Mouse (Mus musculus): ENCODE results near the gene Zfp790. TPM values are rescaled to one million over a fixed set of nuclear protein-coding genes. Genes with fewer than 3 reads are reported as not detected.

Zfp790 gene
- polyA plus RNA-seq, 1 experiment from 2014 or later, result 30.0 TPM

DNA sequence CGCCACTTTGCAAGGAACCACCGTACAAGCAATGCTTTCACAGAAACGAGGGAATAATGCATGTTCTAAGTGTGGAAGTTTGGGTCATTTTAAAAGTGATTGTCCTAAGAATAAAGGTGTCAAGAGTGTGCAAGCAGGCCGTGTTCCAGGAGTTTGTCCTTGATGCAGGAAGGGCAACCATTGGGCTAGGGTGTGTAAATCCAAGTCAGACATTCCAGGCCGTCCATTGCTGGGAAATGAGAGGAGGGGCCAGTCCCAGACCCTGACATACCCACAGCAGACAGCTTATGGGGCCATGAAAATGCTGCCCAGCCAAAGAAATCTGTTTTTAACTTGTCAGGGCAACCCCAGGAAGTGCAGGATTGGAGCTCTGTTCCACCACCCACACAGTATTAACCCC is 8.9 kb upstream of the Zfp790 start:
- H3K27ac ChIP-seq, result no peak overlapping the region
- peaks cover 5% of the 10 kb centered on the region for H3K36me3 ChIP-seq
- ATAC-seq (ENCODE audit: low FRiP score), result no peak
- no peak overlapping the region for H3K9ac ChIP-seq
- 0 out of 2 replicates have a peak, but pooled peaks cover 3% of the 10 kb centered on the region for H3K9me3 ChIP-seq
- H3K4me3 ChIP-seq, result no peak overlapping the region
- WGBS, result 86% methylated on average over 5 of the region's 5 CpGs
- H3K4me1 ChIP-seq (replicated peaks), result no peaks in the 10 kb centered on the region
- no peak overlapping the region for H3K4me2 ChIP-seq
- no peaks in the 10 kb centered on the region for H3K27me3 ChIP-seq

GRCm38 (mm10) chr7:29812244-29812643 is 3.7 kb upstream of the Zfp790 start:
- Histone ChIP-seq H3K27ac (no peak overlapping the region), H3K4me1 (replicated peaks) (peaks cover 22% of the 10 kb centered on the region), H3K4me2 (no peak overlapping the region), H3K9me3 (0 out of 2 replicates have a peak, but pooled peaks cover 3% of the 10 kb centered on the region), H3K36me3 (peaks cover 5% of the 10 kb centered on the region), H3K4me3 (no peak overlapping the region), H3K27me3 (no peaks in the 10 kb centered on the region), H3K9ac (no peak overlapping the region)
- ATAC-seq (ENCODE audit: low FRiP score), result no peak
- WGBS, result 85% methylated on average over 1 of the region's 1 CpGs

- no peak for ATAC-seq (ENCODE audit: low FRiP score)
- H3K4me3 ChIP-seq, result peak overlapping the region; percentile 68
These were observed 1.5 kb upstream of the Zfp790 start for GRCm38 (mm10) chr7:29814381-29814780.

DNA sequence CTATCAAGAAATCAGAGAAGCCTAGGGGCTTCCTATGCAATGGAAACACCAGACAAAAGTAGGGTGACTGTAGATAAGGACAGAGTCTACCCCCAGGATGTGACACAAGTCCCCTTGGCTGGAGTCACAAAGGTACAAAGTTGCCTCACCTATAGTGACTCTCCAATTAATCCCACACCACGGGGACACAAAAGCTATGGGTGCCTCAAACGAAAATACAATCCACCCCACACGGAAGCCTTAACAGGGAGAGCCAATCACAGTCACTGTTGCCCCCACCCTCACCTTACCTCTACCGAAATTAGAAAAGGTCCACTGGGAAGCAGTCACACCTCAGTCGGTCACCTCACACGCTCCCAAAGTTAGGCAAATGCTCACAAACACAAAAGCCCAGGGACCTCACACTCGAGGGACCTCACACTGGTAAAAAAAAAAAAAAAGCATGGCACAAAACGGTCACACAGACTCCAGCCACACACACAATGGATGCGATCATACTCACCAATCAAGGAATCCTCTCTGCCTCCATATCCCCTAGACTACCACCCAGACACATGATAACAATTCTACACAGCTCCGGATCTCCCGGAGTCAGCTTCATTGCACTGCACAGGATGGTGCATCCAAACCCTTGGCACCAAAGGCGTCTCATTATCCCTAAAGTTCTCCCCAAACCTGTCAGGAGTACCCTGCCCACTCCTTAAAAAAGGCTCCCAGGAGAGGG is 691 bp upstream of the Zfp790 start:
- H3K27ac ChIP-seq, result peak overlapping the region; percentile 85
- peaks cover 43% of the 10 kb centered on the region for H3K4me1 ChIP-seq (replicated peaks)
- peak overlapping the region; percentile 68 for H3K4me3 ChIP-seq
- H3K27me3 ChIP-seq, result no peaks in the 10 kb centered on the region
- peak overlapping the region; percentile 80 for H3K4me2 ChIP-seq
- peak; percentile 70 for ATAC-seq (ENCODE audit: low FRiP score)
- H3K9me3 ChIP-seq, result no peaks in the 10 kb centered on the region
- peak overlapping the region; percentile 84 for H3K9ac ChIP-seq
- WGBS, result 4% methylated on average over 12 of the region's 12 CpGs
- peaks cover 5% of the 10 kb centered on the region for H3K36me3 ChIP-seq

More at GRCm38 (mm10) chr7:29814381-29814780, 1.5 kb upstream of the Zfp790 start:
- Histone ChIP-seq H3K27me3 (no peaks in the 10 kb centered on the region), H3K4me2 (peak overlapping the region; percentile 80), H3K27ac (no peak overlapping the region), H3K9me3 (no peaks in the 10 kb centered on the region), H3K4me1 (replicated peaks) (peaks cover 39% of the 10 kb centered on the region), H3K9ac (0 out of 2 replicates have a peak overlapping the region, but pooled peaks have one; percentile 84), H3K36me3 (peaks cover 5% of the 10 kb centered on the region)
- 97% methylated on average over 2 of the region's 2 CpGs for WGBS

DNA sequence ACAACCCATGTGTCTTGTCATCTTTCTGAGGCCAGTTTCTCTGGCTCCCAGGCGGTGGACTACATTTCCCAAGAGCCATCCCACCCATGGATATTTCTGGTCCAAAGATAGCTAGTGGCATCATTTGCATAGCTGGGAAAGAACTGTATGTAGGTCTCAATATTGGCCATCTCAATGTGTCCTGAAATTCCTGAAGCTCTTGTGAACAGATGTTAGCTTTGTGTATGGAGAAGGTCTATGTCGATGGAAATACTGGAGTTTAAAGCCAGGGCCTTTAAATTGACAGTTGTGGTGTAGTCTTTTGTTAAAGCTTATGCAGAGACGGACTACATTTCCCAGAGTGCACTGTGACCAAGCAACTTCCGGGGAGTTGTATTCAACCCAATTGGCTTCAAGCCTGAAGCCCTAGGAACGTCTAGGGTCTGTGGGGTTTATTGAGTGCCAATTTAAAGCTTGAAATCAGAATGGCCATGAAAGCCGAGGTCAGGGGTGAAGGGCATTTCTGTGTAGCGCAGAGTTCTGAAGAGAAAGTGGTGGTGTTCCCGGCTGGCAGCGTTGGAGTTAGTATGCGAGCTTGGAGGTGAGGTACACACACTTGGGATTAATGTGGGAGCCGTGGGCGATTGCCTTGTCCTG is 2.8 kb downstream of the Zfp790 start:
- Histone ChIP-seq H3K4me1 (replicated peaks) (peaks cover 43% of the 10 kb centered on the region), H3K36me3 (peaks cover 29% of the 10 kb centered on the region), H3K4me3 (peak overlapping the region; percentile 66), H3K27ac (peak overlapping the region; percentile 80), H3K27me3 (no peaks in the 10 kb centered on the region), H3K9me3 (no peaks in the 10 kb centered on the region), H3K4me2 (peak overlapping the region; percentile 80), H3K9ac (peak overlapping the region; percentile 77)
- 3% methylated on average over 12 of the region's 12 CpGs for WGBS
- ATAC-seq (ENCODE audit: low FRiP score), result peak; percentile 77

DNA sequence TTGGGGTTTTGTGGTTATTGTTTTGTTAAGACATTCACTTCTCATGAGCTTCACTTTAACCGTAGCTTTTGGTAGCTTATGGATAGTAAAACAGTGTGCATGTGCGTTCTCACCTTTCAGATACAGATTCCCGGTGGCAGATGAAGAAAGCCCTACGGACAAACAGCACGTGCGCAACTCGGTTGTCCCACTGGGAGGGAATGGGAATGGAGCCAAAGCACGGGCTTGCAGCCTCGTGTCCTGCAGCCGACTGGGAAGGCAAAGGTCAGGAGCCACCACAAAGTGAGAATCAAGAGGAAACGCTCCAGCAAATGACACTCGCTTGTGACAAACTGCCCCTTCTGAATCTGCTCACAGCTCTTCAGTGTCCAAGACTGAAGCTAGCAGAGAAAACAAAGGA is 12.1 kb downstream of the Zfp790 start:
- Histone ChIP-seq H3K27ac (no peak overlapping the region), H3K4me1 (replicated peaks) (no peaks in the 10 kb centered on the region), H3K9me3 (no peaks in the 10 kb centered on the region), H3K4me3 (no peak overlapping the region), H3K4me2 (no peak overlapping the region), H3K9ac (no peak overlapping the region), H3K36me3 (peaks cover 91% of the 10 kb centered on the region), H3K27me3 (no peaks in the 10 kb centered on the region)
- 91% methylated on average over 12 of the region's 12 CpGs for WGBS
- ATAC-seq (ENCODE audit: low FRiP score), result no peak

DNA sequence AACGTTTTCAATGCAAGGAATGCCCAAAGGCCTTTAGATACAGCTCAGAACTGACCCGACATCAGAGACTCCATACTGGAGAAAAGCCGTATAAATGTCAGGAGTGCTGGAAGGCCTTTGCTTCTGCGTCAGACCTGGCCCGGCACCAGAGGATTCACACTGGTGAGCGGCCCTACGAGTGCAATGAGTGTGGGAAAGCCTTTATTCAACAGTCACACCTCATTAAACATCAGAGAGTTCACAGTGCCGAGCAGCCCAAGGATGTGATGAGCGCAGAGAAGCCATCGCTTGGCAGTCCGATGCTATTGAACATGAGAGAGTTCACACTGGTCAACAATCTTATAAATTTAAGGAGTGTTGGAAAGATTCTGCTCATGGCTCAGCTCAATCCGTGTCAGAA is 13.9 kb downstream of the Zfp790 start:
- H3K4me2 ChIP-seq, result no peak overlapping the region
- no peak overlapping the region for H3K27ac ChIP-seq
- ATAC-seq (ENCODE audit: low FRiP score), result no peak
- H3K9ac ChIP-seq, result no peak overlapping the region
- peaks cover 93% of the 10 kb centered on the region for H3K36me3 ChIP-seq
- no peaks in the 10 kb centered on the region for H3K27me3 ChIP-seq
- 82% methylated on average over 12 of the region's 12 CpGs for WGBS
- no peak overlapping the region for H3K4me3 ChIP-seq
- no peaks in the 10 kb centered on the region for H3K9me3 ChIP-seq
- no peaks in the 10 kb centered on the region for H3K4me1 ChIP-seq (replicated peaks)

- Histone ChIP-seq H3K27me3 (no peaks in the 10 kb centered on the region), H3K4me3 (no peak overlapping the region), H3K9ac (no peak overlapping the region), H3K4me1 (replicated peaks) (no peaks in the 10 kb centered on the region), H3K4me2 (no peak overlapping the region), H3K27ac (no peak overlapping the region), H3K36me3 (peaks cover 64% of the 10 kb centered on the region), H3K9me3 (no peaks in the 10 kb centered on the region)
- 91% methylated on average over 1 of the region's 1 CpGs for WGBS
- no peak for ATAC-seq (ENCODE audit: low FRiP score)
These were observed 20.9 kb downstream of the Zfp790 start for GRCm38 (mm10) chr7:29836816-29837215.

DNA sequence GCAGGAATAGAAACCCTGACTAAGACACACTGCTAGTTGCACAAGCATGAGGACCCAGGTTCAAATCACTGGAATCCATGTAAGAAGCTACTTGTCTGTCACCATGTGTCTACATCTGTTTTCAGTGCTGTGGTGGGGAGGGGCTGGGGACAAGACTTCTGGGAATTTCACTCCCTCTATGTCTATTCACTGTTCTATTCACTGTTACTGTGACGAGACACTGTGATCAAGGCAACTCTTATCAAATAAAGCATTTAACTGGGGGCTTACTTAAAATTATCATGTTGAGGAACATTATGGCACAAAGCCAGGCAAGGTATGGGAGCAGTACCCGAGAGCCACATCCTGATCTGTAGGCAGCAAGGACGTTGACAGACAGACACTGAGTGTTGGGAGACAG is 23.3 kb downstream of the Zfp790 start:
- no peak overlapping the region for H3K4me2 ChIP-seq
- 88% methylated on average over 3 of the region's 3 CpGs for WGBS
- no peak overlapping the region for H3K27ac ChIP-seq
- ATAC-seq (ENCODE audit: low FRiP score), result no peak
- H3K27me3 ChIP-seq, result no peaks in the 10 kb centered on the region
- H3K9me3 ChIP-seq, result no peaks in the 10 kb centered on the region
- peaks cover 52% of the 10 kb centered on the region for H3K36me3 ChIP-seq
- H3K9ac ChIP-seq, result no peak overlapping the region
- H3K4me1 ChIP-seq (replicated peaks), result no peaks in the 10 kb centered on the region
- H3K4me3 ChIP-seq, result no peak overlapping the region

GRCm38 (mm10) chr7:29842105-29842504 is 26.2 kb downstream of the Zfp790 start:
- Histone ChIP-seq H3K9ac (no peak overlapping the region), H3K27ac (no peak overlapping the region), H3K9me3 (no peaks in the 10 kb centered on the region), H3K4me3 (no peak overlapping the region), H3K36me3 (peaks cover 52% of the 10 kb centered on the region), H3K27me3 (no peaks in the 10 kb centered on the region), H3K4me1 (replicated peaks) (no peaks in the 10 kb centered on the region), H3K4me2 (no peak overlapping the region)
- no peak for ATAC-seq (ENCODE audit: low FRiP score)
- WGBS, result 100% methylated on average over 1 of the region's 1 CpGs

DNA sequence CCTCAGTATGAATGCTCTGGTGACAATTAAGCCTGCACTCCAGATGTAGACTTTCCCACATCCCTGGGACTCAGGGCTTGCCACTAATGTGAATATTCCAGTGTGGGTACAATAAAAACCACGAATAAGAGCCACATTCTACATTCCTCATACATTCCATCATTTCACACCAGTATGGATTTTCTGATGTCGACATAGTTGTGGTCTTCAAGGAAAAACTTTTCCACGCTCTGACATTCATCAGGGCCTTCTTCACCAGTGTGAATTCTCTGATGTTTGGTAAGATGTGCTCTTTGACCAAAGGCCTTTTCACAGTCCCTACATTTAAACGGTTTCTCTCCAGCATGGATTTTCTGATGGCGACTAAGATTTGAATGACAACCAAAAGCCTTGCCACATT is 28.7 kb downstream of the Zfp790 start:
- Histone ChIP-seq H3K9me3 (no peaks in the 10 kb centered on the region), H3K4me1 (replicated peaks) (no peaks in the 10 kb centered on the region), H3K4me3 (no peak overlapping the region), H3K9ac (no peak overlapping the region), H3K27me3 (no peaks in the 10 kb centered on the region), H3K36me3 (peaks cover 68% of the 10 kb centered on the region), H3K4me2 (no peak overlapping the region), H3K27ac (no peak overlapping the region)
- no peak for ATAC-seq (ENCODE audit: low FRiP score)
- WGBS, result 91% methylated on average over 5 of the region's 5 CpGs

GRCm38 (mm10) chr7:29852831-29853218 is 36.9 kb downstream of the Zfp790 start:
- peak; percentile 37; the same call in 1 of the 2 replicates for ATAC-seq (ENCODE audit: low FRiP score)
- Histone ChIP-seq H3K4me2 (peak overlapping the region; percentile 71), H3K4me1 (replicated peaks) (peaks cover 11% of the 10 kb centered on the region), H3K27ac (no peak overlapping the region), H3K36me3 (peaks cover 32% of the 10 kb centered on the region), H3K4me3 (peak overlapping the region; percentile 56), H3K27me3 (no peaks in the 10 kb centered on the region), H3K9me3 (no peaks in the 10 kb centered on the region), H3K9ac (peak overlapping the region; percentile 75)
- WGBS, result 48% methylated on average over 9 of the region's 9 CpGs
